In genomic region chr14:44091524-44091923, GRCm38 (mm10) we compare ENCODE assay signal across 16 mouse cellular contexts. TPM values are rescaled to one million over a fixed set of nuclear protein-coding genes. Genes with fewer than 3 reads are reported as not detected.
"Had no signal": no experiment of that assay in that cellular context is flagged by ENCODE, and none has a peak within 500 bp of the region (broad histone marks: within the 10 kb centered on the region; RNA-seq: fewer than 3 reads in every experiment).

No protein-coding gene starts in this region.

RNA-seq across cellular contexts. Expression of gene Ear2, which starts 10.9 kb away (rescaled TPM):
- polyA plus RNA-seq: midbrain, embryonic 10.5 days; midbrain, embryonic 12.5 days; midbrain, embryonic 14.5 days; midbrain, embryonic 16.5 days; neural tube, embryonic 14.5 days had no signal

RNA-seq across cellular contexts. Expression of gene Gm3327, which starts 32.1 kb away (rescaled TPM):
- total RNA-seq: megakaryocyte-erythroid progenitor cell, adult 5-6 weeks had no signal
- polyA plus RNA-seq: liver, embryonic 14.5 days; liver, embryonic 16.5 days; lung, adult 2 months; lung, embryonic 15.5 days; lung, postnatal 0 days; midbrain, embryonic 10.5 days; midbrain, embryonic 12.5 days; midbrain, embryonic 14.5 days; midbrain, embryonic 16.5 days; neural tube, embryonic 12.5 days; neural tube, embryonic 14.5 days; small intestine, adult 2 months; stomach, embryonic 14.5 days; stomach, embryonic 16.5 days; thymus, postnatal 0 days had no signal
